Mouse (Mus musculus): ENCODE data around the gene Plbd2. TPM values are rescaled to one million over a fixed set of nuclear protein-coding genes. Genes with fewer than 3 reads are reported as not detected.

Gene Plbd2
- total RNA-seq, 4 experiments from 2014 or later, result 40.5 to 44.7 (median 42.1) TPM

DNA sequence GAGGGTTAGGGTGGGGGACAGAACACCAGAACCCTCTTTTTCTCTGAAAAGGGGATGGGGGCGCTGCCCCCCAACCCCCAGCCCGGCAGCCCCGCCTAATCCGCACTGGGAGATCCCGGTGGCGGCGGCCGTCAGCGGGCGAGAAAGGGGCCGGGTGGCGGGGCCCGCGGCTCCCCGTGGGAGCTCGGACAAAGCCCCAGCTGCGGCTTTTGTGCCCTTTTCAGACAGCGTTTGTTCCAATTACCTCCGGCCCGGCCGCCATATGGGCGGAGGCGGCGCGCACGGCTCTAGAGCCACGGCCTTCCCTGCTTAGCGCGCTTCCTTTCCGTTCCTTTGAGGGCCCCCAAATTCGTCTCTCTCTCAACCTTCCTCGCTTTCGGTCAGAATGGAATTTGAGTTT lies 65.4 kb downstream of the Plbd2 start:
- no peak for DNase-seq (ENCODE audit: low spot score in 2 of 2)

DNA sequence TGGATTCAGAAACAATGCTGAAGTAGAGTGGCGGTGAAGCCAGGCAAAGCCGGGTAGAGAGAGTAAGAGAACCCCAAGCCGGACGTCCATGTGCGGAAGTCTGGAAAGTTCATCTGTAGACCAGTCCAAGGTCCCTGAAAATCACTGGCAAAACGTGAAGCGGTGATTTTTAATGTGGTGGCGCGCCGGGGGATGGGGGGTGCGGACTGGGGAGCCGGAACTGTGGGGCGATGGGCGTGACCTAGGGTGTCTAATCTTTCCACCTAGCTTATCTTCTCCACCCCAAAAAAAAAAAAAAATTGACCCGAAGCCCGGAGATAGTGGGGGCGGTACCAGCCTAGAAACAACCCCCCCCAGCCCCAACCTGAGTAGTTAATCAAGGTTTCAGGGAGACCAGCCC lies 65.9 kb downstream of the Plbd2 start:
- DNase-seq (ENCODE audit: low spot score in 2 of 2), result no peak

DNA sequence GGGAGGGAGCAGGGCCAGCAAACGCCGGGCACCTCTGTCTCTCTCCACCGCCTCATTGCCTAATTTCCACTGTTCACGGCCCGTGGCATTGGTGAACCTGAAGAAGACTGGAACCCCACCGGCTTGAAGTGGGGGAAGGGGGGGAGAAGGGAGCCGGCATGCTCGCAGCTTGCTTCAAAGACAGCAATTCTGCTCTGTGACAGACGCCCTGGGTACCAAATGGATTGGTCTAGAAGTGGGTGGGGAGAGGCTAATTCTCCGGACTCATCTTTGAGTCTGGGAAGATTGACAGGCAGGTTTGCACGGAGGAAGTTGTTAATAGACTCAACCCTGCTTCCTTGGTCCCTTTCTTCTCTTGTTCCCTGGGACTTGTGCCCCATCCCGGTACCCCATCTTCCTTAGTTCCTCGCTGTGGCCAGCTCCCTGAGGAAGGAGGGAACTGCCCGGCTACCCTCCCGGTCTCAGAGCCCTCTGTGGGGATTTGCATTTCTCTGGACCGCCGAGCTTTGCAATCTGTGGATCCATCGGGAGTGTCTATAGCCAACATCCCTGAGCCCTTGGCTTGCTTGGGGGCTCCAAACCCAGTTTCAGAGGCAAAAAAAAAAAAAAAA lies 66.4 kb downstream of the Plbd2 start:
- no peak for DNase-seq (ENCODE audit: low spot score in 2 of 2)

DNA sequence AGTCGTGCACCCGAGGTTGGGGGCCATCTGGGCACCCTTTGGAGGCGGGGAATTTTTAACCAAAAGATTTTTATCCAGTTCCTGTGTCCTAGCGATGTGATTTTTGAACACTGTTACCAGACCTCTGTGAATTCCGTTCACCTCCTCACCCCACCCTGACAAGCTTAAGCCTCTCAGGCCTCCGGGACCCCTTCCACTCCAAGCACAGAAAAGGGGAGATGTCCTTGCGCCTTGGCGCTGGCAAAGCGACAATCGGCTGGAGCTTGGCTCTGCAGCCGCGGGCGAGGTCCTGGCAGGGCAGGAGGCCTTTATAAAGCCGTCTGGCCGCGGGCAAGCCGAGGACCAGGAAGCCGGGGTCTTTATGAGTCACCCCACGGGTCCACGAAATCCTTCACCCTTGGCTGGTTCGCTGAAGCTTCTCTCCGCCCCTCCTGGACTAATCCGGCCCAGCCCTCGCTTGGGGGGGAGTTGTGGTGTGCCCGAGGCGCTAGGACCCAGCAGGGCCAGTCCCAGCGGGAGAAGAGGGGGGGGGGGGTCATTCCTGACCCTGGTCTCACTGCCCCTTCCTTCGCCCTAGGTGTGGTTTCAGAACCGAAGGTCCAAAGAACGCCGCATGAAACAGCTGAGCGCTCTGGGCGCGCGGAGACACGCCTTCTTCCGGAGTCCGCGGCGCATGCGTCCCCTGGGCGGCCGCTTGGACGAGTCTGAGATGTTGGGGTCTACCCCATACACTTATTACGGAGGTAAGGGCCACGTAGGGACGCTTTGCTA lies 67.5 kb downstream of the Plbd2 start:
- DNase-seq (ENCODE audit: low spot score in 2 of 2), result no peak

DNA sequence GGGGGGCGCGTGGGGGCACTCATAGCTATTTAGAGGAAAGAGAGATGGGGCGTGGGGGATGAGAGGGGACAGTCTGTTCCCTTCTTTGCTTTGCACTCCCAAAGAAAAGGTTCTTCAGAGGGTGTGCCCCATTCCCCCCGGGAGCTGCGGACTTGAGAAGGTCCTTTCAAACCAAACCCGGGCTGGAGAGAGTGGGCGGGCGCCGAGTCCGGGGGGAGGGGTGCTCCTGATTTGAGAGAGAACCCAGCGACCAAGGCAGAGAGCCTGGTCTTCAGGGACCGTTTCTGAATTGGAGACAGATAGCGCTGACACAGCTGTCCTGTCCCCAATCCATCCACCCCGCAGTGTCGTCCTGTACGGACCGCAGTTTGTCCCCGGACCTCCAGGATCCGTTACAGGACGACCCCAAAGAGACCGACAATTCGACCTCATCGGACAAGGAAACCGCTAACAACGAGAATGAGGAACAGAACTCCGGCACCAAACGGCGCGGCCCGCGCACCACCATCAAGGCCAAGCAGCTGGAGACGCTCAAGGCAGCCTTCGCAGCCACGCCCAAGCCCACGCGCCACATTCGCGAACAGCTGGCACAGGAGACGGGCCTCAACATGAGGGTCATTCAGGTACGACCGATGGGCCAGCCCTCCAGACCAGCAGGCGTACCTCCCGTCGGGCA lies 68.3 kb downstream of the Plbd2 start:
- DNase-seq (ENCODE audit: low spot score in 2 of 2), result no peak

DNA sequence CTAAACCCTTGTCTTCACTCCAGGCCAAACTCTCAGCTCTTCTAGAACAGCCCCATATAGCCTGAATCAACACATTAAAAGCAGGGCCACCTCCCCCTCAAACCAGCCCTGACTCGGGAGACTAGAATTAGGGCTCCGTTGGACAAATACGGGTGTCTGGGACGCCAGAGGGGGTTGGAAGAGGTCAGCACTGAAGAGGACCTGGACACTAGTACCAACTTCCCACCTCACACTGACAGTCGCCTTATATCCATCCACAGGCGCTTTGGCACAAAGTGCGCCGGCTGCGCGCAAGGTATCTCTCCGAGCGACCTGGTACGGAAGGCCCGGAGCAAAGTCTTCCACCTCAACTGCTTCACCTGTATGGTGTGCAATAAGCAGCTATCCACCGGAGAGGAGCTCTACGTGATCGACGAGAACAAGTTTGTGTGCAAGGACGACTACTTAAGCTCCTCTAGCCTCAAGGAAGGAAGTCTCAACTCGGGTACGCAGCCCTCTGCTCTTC lies 69.1 kb downstream of the Plbd2 start:
- no peak for DNase-seq (ENCODE audit: low spot score in 2 of 2)

Other genes with a start within 250 kb of the Plbd2 start
- not detected for gene Lhx5, start 71.9 kb downstream of the Plbd2 start, total RNA-seq (2022)
- under 1 TPM; 0.32 to 0.73 (median 0.66) TPM for gene Sdsl, start 30.8 kb downstream of the Plbd2 start, total RNA-seq (2022)
- gene Sds, start 27.1 kb downstream of the Plbd2 start, total RNA-seq (2022), result under 1 TPM; 0.45 to 0.99 (median 0.60) TPM
- 10 to 100 TPM in 1 of 4 experiments, 1 to 10 TPM in 3; 6.0 to 10.7 (median 6.5) TPM for gene Slc8b1, start 7.5 kb upstream of the Plbd2 start, total RNA-seq (2022)
- 10 to 100 TPM; 39.3 to 42.7 (median 41.5) TPM for gene Tpcn1, start 85.0 kb upstream of the Plbd2 start, total RNA-seq (2022)
- not detected for gene Iqcd, start 85.4 kb upstream of the Plbd2 start, total RNA-seq (2022)
- gene Rita1, start 109.0 kb upstream of the Plbd2 start, total RNA-seq (2022), result 1 to 10 TPM; 4.9 to 8.3 (median 6.4) TPM
- 10 to 100 TPM; 16.7 to 19.7 (median 17.3) TPM for gene Ddx54, start 109.1 kb upstream of the Plbd2 start, total RNA-seq (2022)
- gene Cfap73, start 130.6 kb upstream of the Plbd2 start, total RNA-seq (2022), result not detected
- gene Rasal1, start 145.2 kb upstream of the Plbd2 start, total RNA-seq (2022), result not detected
- gene Dtx1, start 208.3 kb upstream of the Plbd2 start, total RNA-seq (2022), result 1 to 10 TPM in 1 of 4 experiments, under 1 TPM in 3; 0.22 to 1.3 (median 0.31) TPM
- gene Oas2, start 246.2 kb upstream of the Plbd2 start, total RNA-seq (2022), result under 1 TPM in 2 of 4 experiments, not detected in 2; 0.07 to 0.16 TPM

All from gastrocnemius, adult 8-10 months (tissue).